Mouse (Mus musculus): ENCODE results near the gene Clgn.
"Not testable (repeated sequence)": the region's sequence is repeated elsewhere in the genome, so short reads cannot be mapped to it uniquely, and the experiment has no call there.

The Clgn gene

GRCm38 (mm10) chr8:83425202-83425601, 35.5 kb downstream of the Clgn start:
- no peak for DNase-seq

GRCm38 (mm10) chr8:83426104-83426759, 36.6 kb downstream of the Clgn start:
- DNase-seq = no peak

GRCm38 (mm10) chr8:83426949-83427348, 37.3 kb downstream of the Clgn start:
- no peak for DNase-seq

- DNase-seq = not testable (repeated sequence)
Observed at GRCm38 (mm10) chr8:83428621-83429020, 39.0 kb downstream of the Clgn start.

- DNase-seq = no peak
Observed at GRCm38 (mm10) chr8:83429071-83429524, 39.4 kb downstream of the Clgn start.

GRCm38 (mm10) chr8:83437077-83437476, 47.4 kb downstream of the Clgn start:
- no peak for DNase-seq

GRCm38 (mm10) chr8:83441656-83442242, 52.1 kb downstream of the Clgn start:
- DNase-seq = no peak

- DNase-seq = peak; percentile 97 to 99
Observed at GRCm38 (mm10) chr8:83442243-83443051, 52.8 kb downstream of the Clgn start.

- no peak for DNase-seq
Observed at GRCm38 (mm10) chr8:83443052-83443400, 53.4 kb downstream of the Clgn start.

- no peak for DNase-seq
Observed at GRCm38 (mm10) chr8:83449960-83450359, 60.3 kb downstream of the Clgn start.

GRCm38 (mm10) chr8:83451056-83451455, 61.4 kb downstream of the Clgn start:
- no peak for DNase-seq

GRCm38 (mm10) chr8:83457121-83457520, 67.5 kb downstream of the Clgn start:
- DNase-seq = no peak

GRCm38 (mm10) chr8:83458222-83458621, 68.6 kb downstream of the Clgn start, which contains the start of gene Scoc:
TSS of gene Scoc (minus strand) at chr8:83458391.
- no peak for DNase-seq

GRCm38 (mm10) chr8:83459606-83460005, 69.9 kb downstream of the Clgn start:
- no peak for DNase-seq
